8 mouse cellular contexts compared by ENCODE assay signal in genomic region chr11:77816003-77816402, GRCm38 (mm10). TPM values are rescaled to one million over a fixed set of nuclear protein-coding genes. Genes with fewer than 3 reads are reported as not detected.
DNase-seq lines count a peak whose midpoint lies in the region; ATAC-seq lines count a peak whose summit lies in the region.

No protein-coding gene starts in this region.

- DNase-seq in gastrocnemius, adult 18-20 months (ENCODE audit: low spot score), result peak; percentile 88
- no peak for DNase-seq in gastrocnemius, adult 8-10 months (ENCODE audit: low spot score in 2 of 2)
- DNase-seq in T-cell, adult 2 months (ENCODE audit: low spot score), result peak; percentile 81
- DNase-seq in embryonic facial prominence, embryonic 14.5 days (ENCODE audit: low spot score), result peak; percentile 67
- DNase-seq in heart, postnatal 4 days, result peak; percentile 85
- peak; percentile 46 for DNase-seq in liver, embryonic 13.5 days
- peak; percentile 68 to 69 for DNase-seq in urinary bladder, postnatal 36 days (ENCODE audit: low spot score in 2 of 2)

- H3K27me3 ChIP-seq in embryonic facial prominence, embryonic 14.5 days (replicated peaks; ENCODE audit: control insufficient read depth, insufficient read depth, low read length), result no peaks in the 10 kb centered on the region
- H3K27me3 ChIP-seq in liver, embryonic 13.5 days, result no peaks in the 10 kb centered on the region
- no peaks in the 10 kb centered on the region for H3K27me3 ChIP-seq in neural tube, embryonic 15.5 days (replicated peaks)

- no peak overlapping the region for H3K27ac ChIP-seq in embryonic facial prominence, embryonic 14.5 days (replicated peaks; ENCODE audit: low read depth, low read length)
- H3K27ac ChIP-seq in liver, embryonic 13.5 days, result no peak overlapping the region
- H3K27ac ChIP-seq in neural tube, embryonic 15.5 days (replicated peaks), result no peak overlapping the region

- no peak overlapping the region for H3K9ac ChIP-seq in embryonic facial prominence, embryonic 14.5 days (ENCODE audit: low read depth, low read length)
- H3K9ac ChIP-seq in liver, embryonic 13.5 days, result no peak overlapping the region
- H3K9ac ChIP-seq in neural tube, embryonic 15.5 days (replicated peaks), result no peak overlapping the region

- H3K4me1 ChIP-seq in embryonic facial prominence, embryonic 14.5 days (ENCODE audit: control insufficient read depth, insufficient read depth, low read length), result no peaks in the 10 kb centered on the region
- H3K4me1 ChIP-seq in liver, embryonic 13.5 days (replicated peaks), result peaks cover 7% of the 10 kb centered on the region; the same call in 1 of the 2 replicates
- no peaks in the 10 kb centered on the region for H3K4me1 ChIP-seq in neural tube, embryonic 15.5 days

- H3K4me2 ChIP-seq in embryonic facial prominence, embryonic 14.5 days (ENCODE audit: low read depth, low read length), result no peak overlapping the region
- H3K4me2 ChIP-seq in liver, embryonic 13.5 days, result no peak overlapping the region
- no peak overlapping the region for H3K4me2 ChIP-seq in neural tube, embryonic 15.5 days

- H3K4me3 ChIP-seq in embryonic facial prominence, embryonic 14.5 days (ENCODE audit: low read depth, low read length), result no peak overlapping the region
- no peak overlapping the region for H3K4me3 ChIP-seq in liver, embryonic 13.5 days (replicated peaks)
- H3K4me3 ChIP-seq in neural tube, embryonic 15.5 days (replicated peaks), result no peak overlapping the region

- 35% methylated on average over 2 of the region's 3 CpGs for WGBS in embryonic facial prominence, embryonic 14.5 days
- 28% methylated on average over 3 of the region's 3 CpGs for WGBS in liver, embryonic 13.5 days (ENCODE audit: insufficient replicate concordance)
- WGBS in neural tube, embryonic 15.5 days, result 24% methylated on average over 3 of the region's 3 CpGs

- peak; percentile 73; the same call in 1 of the 2 replicates for ATAC-seq in embryonic facial prominence, embryonic 14.5 days (ENCODE audit: low read depth)
- ATAC-seq in liver, embryonic 13.5 days (ENCODE audit: low read depth), result peak; percentile 35; the same call in 1 of the 2 replicates
- ATAC-seq in neural tube, embryonic 15.5 days (ENCODE audit: low FRiP score), result peak; percentile 58; the same call in 1 of the 2 replicates

- H3K9me3 ChIP-seq in embryonic facial prominence, embryonic 14.5 days (ENCODE audit: control insufficient read depth, low read length), result no peaks in the 10 kb centered on the region
- no peaks in the 10 kb centered on the region for H3K9me3 ChIP-seq in liver, embryonic 13.5 days (replicated peaks)
- H3K9me3 ChIP-seq in neural tube, embryonic 15.5 days (replicated peaks), result no peaks in the 10 kb centered on the region

- H3K36me3 ChIP-seq in embryonic facial prominence, embryonic 14.5 days (ENCODE audit: control insufficient read depth, insufficient read depth, low read length), result peaks cover 24% of the 10 kb centered on the region; the same call in 1 of the 2 replicates
- peaks cover 49% of the 10 kb centered on the region for H3K36me3 ChIP-seq in liver, embryonic 13.5 days
- peaks cover 38% of the 10 kb centered on the region for H3K36me3 ChIP-seq in neural tube, embryonic 15.5 days

RNA-seq across cellular contexts. Expression of gene Gm10277, which starts 28.5 kb away (rescaled TPM):
- total RNA-seq in gastrocnemius, adult 18-20 months (2021), result not detected
- total RNA-seq in gastrocnemius, adult 8-10 months (2022), result not detected
- 0.26 and 0.46 TPM in 2 replicates for polyA plus RNA-seq in embryonic facial prominence, embryonic 14.5 days (2014; fragmentation: Nextera tagmentation; extraction: Ambion mirVana)
- total RNA-seq in heart, postnatal 4 days (2021), result not detected
- polyA plus RNA-seq in liver, embryonic 13.5 days (2015; fragmentation: Nextera tagmentation; extraction: Ambion mirVana), result 0.57 and 0.78 TPM in 2 replicates
- 1.5 and 1.8 TPM in 2 replicates for polyA plus RNA-seq in neural tube, embryonic 15.5 days (2015; fragmentation: Nextera tagmentation; extraction: Ambion mirVana)

RNA-seq across cellular contexts. Expression of gene Myo18a, which starts 53.0 kb away (rescaled TPM):
- total RNA-seq in gastrocnemius, adult 18-20 months (2021), result 100 to 1,000 TPM; 309 to 319 TPM
- total RNA-seq in gastrocnemius, adult 8-10 months (2022), result 100 to 1,000 TPM; 309 to 400 (median 330) TPM
- polyA plus RNA-seq in embryonic facial prominence, embryonic 14.5 days (2014; fragmentation: Nextera tagmentation; extraction: Ambion mirVana), result 39.8 and 44.1 TPM in 2 replicates
- 100 to 1,000 TPM; 244 to 245 TPM for total RNA-seq in heart, postnatal 4 days (2021)
- 17.3 and 21.8 TPM in 2 replicates for polyA plus RNA-seq in liver, embryonic 13.5 days (2015; fragmentation: Nextera tagmentation; extraction: Ambion mirVana)
- 39.6 and 40.8 TPM in 2 replicates for polyA plus RNA-seq in neural tube, embryonic 15.5 days (2015; fragmentation: Nextera tagmentation; extraction: Ambion mirVana)

Comparison
In these comparisons a context has a peak if more than half of its experiments do, and no peak if none do; other contexts are left out.
1. DNase-seq: peak in gastrocnemius, adult 18-20 months (single experiment), T-cell, adult 2 months (single experiment), embryonic facial prominence, embryonic 14.5 days (single experiment), heart, postnatal 4 days (single experiment), liver, embryonic 13.5 days (single experiment) and urinary bladder, postnatal 36 days (2 of 2); none in gastrocnemius, adult 8-10 months (0 of 2).
2. Peak in every context shown above with its lines, with median percentiles within 50 percentile points of each other: ATAC-seq.